Mouse (Mus musculus): ENCODE data around the gene Tgfb1. TPM values are rescaled to one million over a fixed set of nuclear protein-coding genes. Genes with fewer than 3 reads are reported as not detected.

The Tgfb1 gene
- polyA plus RNA-seq (2011; ENCODE audit: insufficient read length, low read depth, missing spikeins) = 48.0 and 60.5 TPM in 2 replicates

- H3K4me3 ChIP-seq (ENCODE audit: insufficient read depth, low read length) = peak within 1 kb of the TSS; percentile 94
- H3K4me1 ChIP-seq (ENCODE audit: control insufficient read depth, insufficient read depth, low read length) = no peaks in the 10 kb centered on the region
- TF ChIP-seq POLR2A (IDR thresholded peaks at IDR 0.05; ENCODE audit: low read depth, low read length) (peak; percentile 70), CTCF (IDR thresholded peaks at IDR 0.05; ENCODE audit: borderline replicate concordance, insufficient read depth, low read length) (0 out of 2 replicates have a peak, but pooled peaks have one; percentile 14)
- H3K27ac ChIP-seq (ENCODE audit: insufficient read depth, low read length) = peak within 1 kb of the TSS; percentile 57
Measured at GRCm38 (mm10) chr7:25686680-25687531, at the start of gene Tgfb1. Gene Tgfb1 (plus strand): TSS chr7:25687002.

GRCm38 (mm10) chr7:25637099-25637498 lies 49.7 kb upstream of the Tgfb1 start:
- no peak for TF ChIP-seq CTCF (IDR thresholded peaks at IDR 0.05; ENCODE audit: borderline replicate concordance, insufficient read depth, low read length)
- no peak for TF ChIP-seq POLR2A (IDR thresholded peaks at IDR 0.05; ENCODE audit: low read depth, low read length)
- Histone ChIP-seq H3K27ac (ENCODE audit: insufficient read depth, low read length) (no peak overlapping the region), H3K4me1 (ENCODE audit: control insufficient read depth, insufficient read depth, low read length) (no peaks in the 10 kb centered on the region)

GRCm38 (mm10) chr7:25639754-25640153 lies 47.0 kb upstream of the Tgfb1 start:
- H3K4me3 ChIP-seq (ENCODE audit: insufficient read depth, low read length) = no peak overlapping the region
- no peaks in the 10 kb centered on the region for H3K4me1 ChIP-seq (ENCODE audit: control insufficient read depth, insufficient read depth, low read length)
- TF ChIP-seq CTCF (IDR thresholded peaks at IDR 0.05; ENCODE audit: borderline replicate concordance, insufficient read depth, low read length) (no peak), POLR2A (IDR thresholded peaks at IDR 0.05; ENCODE audit: low read depth, low read length) (no peak)
- no peak overlapping the region for H3K27ac ChIP-seq (ENCODE audit: insufficient read depth, low read length)

More at GRCm38 (mm10) chr7:25637099-25637498, 49.7 kb upstream of the Tgfb1 start:
- no peak overlapping the region for H3K4me3 ChIP-seq (ENCODE audit: insufficient read depth, low read length)

GRCm38 (mm10) chr7:25644136-25644535 lies 42.7 kb upstream of the Tgfb1 start:
- no peaks in the 10 kb centered on the region for H3K4me1 ChIP-seq (ENCODE audit: control insufficient read depth, insufficient read depth, low read length)
- TF ChIP-seq POLR2A (IDR thresholded peaks at IDR 0.05; ENCODE audit: low read depth, low read length) = no peak
- TF ChIP-seq CTCF (IDR thresholded peaks at IDR 0.05; ENCODE audit: borderline replicate concordance, insufficient read depth, low read length) = no peak
- H3K4me3 ChIP-seq (ENCODE audit: insufficient read depth, low read length) = no peak overlapping the region
- H3K27ac ChIP-seq (ENCODE audit: insufficient read depth, low read length) = no peak overlapping the region

- H3K4me1 ChIP-seq (ENCODE audit: control insufficient read depth, insufficient read depth, low read length) = no peaks in the 10 kb centered on the region
- no peak overlapping the region for H3K4me3 ChIP-seq (ENCODE audit: insufficient read depth, low read length)
- no peak for TF ChIP-seq POLR2A (IDR thresholded peaks at IDR 0.05; ENCODE audit: low read depth, low read length)
- no peak for TF ChIP-seq CTCF (IDR thresholded peaks at IDR 0.05; ENCODE audit: borderline replicate concordance, insufficient read depth, low read length)
- no peak overlapping the region for H3K27ac ChIP-seq (ENCODE audit: insufficient read depth, low read length)
Measured at GRCm38 (mm10) chr7:25644631-25645030, 42.2 kb upstream of the Tgfb1 start.

- no peaks in the 10 kb centered on the region for H3K4me1 ChIP-seq (ENCODE audit: control insufficient read depth, insufficient read depth, low read length)
- H3K27ac ChIP-seq (ENCODE audit: insufficient read depth, low read length) = no peak overlapping the region
- no peak overlapping the region for H3K4me3 ChIP-seq (ENCODE audit: insufficient read depth, low read length)
- TF ChIP-seq CTCF (IDR thresholded peaks at IDR 0.05; ENCODE audit: borderline replicate concordance, insufficient read depth, low read length) = no peak
- no peak for TF ChIP-seq POLR2A (IDR thresholded peaks at IDR 0.05; ENCODE audit: low read depth, low read length)
Measured at GRCm38 (mm10) chr7:25645074-25645473, 41.7 kb upstream of the Tgfb1 start.

- peak; percentile 18; the same call in 1 of the 2 replicates for TF ChIP-seq CTCF (IDR thresholded peaks at IDR 0.05; ENCODE audit: borderline replicate concordance, insufficient read depth, low read length)
- no peak for TF ChIP-seq POLR2A (IDR thresholded peaks at IDR 0.05; ENCODE audit: low read depth, low read length)
- Histone ChIP-seq H3K4me3 (ENCODE audit: insufficient read depth, low read length) (no peak overlapping the region), H3K27ac (ENCODE audit: insufficient read depth, low read length) (no peak overlapping the region), H3K4me1 (ENCODE audit: control insufficient read depth, insufficient read depth, low read length) (no peaks in the 10 kb centered on the region)
Measured at GRCm38 (mm10) chr7:25647574-25648123, 39.2 kb upstream of the Tgfb1 start.

- H3K27ac ChIP-seq (ENCODE audit: insufficient read depth, low read length) = no peak overlapping the region
- no peak overlapping the region for H3K4me3 ChIP-seq (ENCODE audit: insufficient read depth, low read length)
- H3K4me1 ChIP-seq (ENCODE audit: control insufficient read depth, insufficient read depth, low read length) = no peaks in the 10 kb centered on the region
- TF ChIP-seq POLR2A (IDR thresholded peaks at IDR 0.05; ENCODE audit: low read depth, low read length) (no peak), CTCF (IDR thresholded peaks at IDR 0.05; ENCODE audit: borderline replicate concordance, insufficient read depth, low read length) (no peak)
Measured at GRCm38 (mm10) chr7:25649839-25650238, 37.0 kb upstream of the Tgfb1 start.

- H3K4me3 ChIP-seq (ENCODE audit: insufficient read depth, low read length) = no peak overlapping the region
Measured at GRCm38 (mm10) chr7:25651281-25651680, 35.5 kb upstream of the Tgfb1 start.

GRCm38 (mm10) chr7:25652244-25652759 lies 34.5 kb upstream of the Tgfb1 start:
- no peak overlapping the region for H3K27ac ChIP-seq (ENCODE audit: insufficient read depth, low read length)
- H3K4me3 ChIP-seq (ENCODE audit: insufficient read depth, low read length) = no peak overlapping the region
- no peak for TF ChIP-seq CTCF (IDR thresholded peaks at IDR 0.05; ENCODE audit: borderline replicate concordance, insufficient read depth, low read length)
- no peak for TF ChIP-seq POLR2A (IDR thresholded peaks at IDR 0.05; ENCODE audit: low read depth, low read length)

More at GRCm38 (mm10) chr7:25651281-25651680, 35.5 kb upstream of the Tgfb1 start:
- H3K4me1 ChIP-seq (ENCODE audit: control insufficient read depth, insufficient read depth, low read length) = no peaks in the 10 kb centered on the region
- TF ChIP-seq CTCF (IDR thresholded peaks at IDR 0.05; ENCODE audit: borderline replicate concordance, insufficient read depth, low read length) = no peak
- no peak for TF ChIP-seq POLR2A (IDR thresholded peaks at IDR 0.05; ENCODE audit: low read depth, low read length)
- no peak overlapping the region for H3K27ac ChIP-seq (ENCODE audit: insufficient read depth, low read length)

More at GRCm38 (mm10) chr7:25652244-25652759, 34.5 kb upstream of the Tgfb1 start:
- no peaks in the 10 kb centered on the region for H3K4me1 ChIP-seq (ENCODE audit: control insufficient read depth, insufficient read depth, low read length)
